Mouse (Mus musculus): Measurements from ENCODE around the gene Fbxl21. TPM values are rescaled to one million over a fixed set of nuclear protein-coding genes. Genes with fewer than 3 reads are reported as not detected.

Gene Fbxl21
- polyA plus RNA-seq, 1 experiment from 2014 or later, result 4.1 TPM

- H3K4me1 ChIP-seq (replicated peaks; ENCODE audit: control insufficient read depth, insufficient read depth, low read length), result no peaks in the 10 kb centered on the region
- WGBS, result 88% methylated on average over 3 of the region's 3 CpGs
- H3K36me3 ChIP-seq (replicated peaks; ENCODE audit: control insufficient read depth, insufficient read depth), result no peaks in the 10 kb centered on the region
- no peaks in the 10 kb centered on the region for H3K9me3 ChIP-seq (ENCODE audit: control insufficient read depth, low read length)
- DNase-seq (ENCODE audit: low spot score) (no peak), ATAC-seq (ENCODE audit: low FRiP score) (no peak)
- no peak overlapping the region for H3K27ac ChIP-seq
- no peaks in the 10 kb centered on the region for H3K27me3 ChIP-seq (ENCODE audit: control insufficient read depth, insufficient read depth, low read length)
- H3K9ac ChIP-seq, result no peak overlapping the region
- H3K4me3 ChIP-seq (replicated peaks; ENCODE audit: low read length), result no peak overlapping the region
- no peak overlapping the region for H3K4me2 ChIP-seq (replicated peaks)
These were observed 22.1 kb upstream of the Fbxl21 start for GRCm38 (mm10) chr13:56500132-56500531.

DNA sequence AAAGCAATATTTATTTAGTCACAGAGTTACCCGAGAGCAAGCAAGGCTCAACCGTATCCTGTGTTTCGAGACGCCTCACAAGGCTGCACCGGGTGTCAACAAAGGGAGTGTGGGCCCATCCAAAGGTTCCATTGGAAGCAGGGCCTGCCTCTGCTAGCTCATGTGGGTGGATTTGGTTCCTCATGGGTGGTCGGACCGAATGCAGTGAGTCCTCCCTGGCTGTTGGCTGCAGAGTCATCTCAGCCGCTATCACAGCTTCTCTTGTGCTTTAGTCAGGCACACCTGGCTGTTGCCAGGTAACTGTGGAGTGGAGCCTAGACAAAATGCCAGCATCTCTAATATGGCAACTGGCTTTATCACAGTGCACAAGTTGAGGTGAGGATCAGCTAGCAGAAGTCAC lies 21.6 kb upstream of the Fbxl21 start:
- 95% methylated on average over 8 of the region's 8 CpGs for WGBS
- Histone ChIP-seq H3K27me3 (ENCODE audit: control insufficient read depth, insufficient read depth, low read length) (no peaks in the 10 kb centered on the region), H3K9ac (no peak overlapping the region), H3K4me2 (replicated peaks) (no peak overlapping the region), H3K4me3 (replicated peaks; ENCODE audit: low read length) (no peak overlapping the region), H3K27ac (no peak overlapping the region), H3K36me3 (replicated peaks; ENCODE audit: control insufficient read depth, insufficient read depth) (no peaks in the 10 kb centered on the region), H3K9me3 (ENCODE audit: control insufficient read depth, low read length) (no peaks in the 10 kb centered on the region), H3K4me1 (replicated peaks; ENCODE audit: control insufficient read depth, insufficient read depth, low read length) (no peaks in the 10 kb centered on the region)
- ATAC-seq (ENCODE audit: low FRiP score) (no peak), DNase-seq (ENCODE audit: low spot score) (no peak)

DNA sequence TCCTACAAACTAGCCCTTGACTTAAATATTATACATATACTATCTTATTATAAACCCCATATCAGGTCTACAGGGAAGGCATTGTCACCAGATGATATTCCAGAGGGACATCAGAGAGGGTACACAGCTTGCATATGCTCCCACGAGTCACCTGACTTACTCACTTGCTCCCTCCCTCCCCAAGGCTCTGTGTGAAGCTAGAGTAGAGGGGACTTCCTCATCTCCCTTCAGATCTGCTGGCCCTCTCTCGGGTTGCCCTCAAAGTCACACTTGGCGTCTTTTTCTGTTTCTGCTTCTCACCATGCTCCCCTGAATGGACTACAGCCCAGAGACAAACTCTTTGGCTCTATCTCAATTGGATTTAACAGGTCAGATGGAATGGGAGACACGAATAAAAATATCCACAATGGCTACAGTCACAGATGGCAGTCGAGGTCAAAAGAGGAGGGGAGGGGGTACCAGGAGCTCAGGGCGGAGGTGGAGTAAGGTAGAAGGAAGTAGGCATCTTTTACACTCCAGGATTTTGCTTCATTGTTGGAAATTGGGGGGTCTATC lies 20.3 kb upstream of the Fbxl21 start:
- DNase-seq (ENCODE audit: low spot score) (no peak), ATAC-seq (ENCODE audit: low FRiP score) (no peak)
- Histone ChIP-seq H3K27me3 (ENCODE audit: control insufficient read depth, insufficient read depth, low read length) (no peaks in the 10 kb centered on the region), H3K27ac (no peak overlapping the region), H3K4me3 (replicated peaks; ENCODE audit: low read length) (no peak overlapping the region), H3K9me3 (ENCODE audit: control insufficient read depth, low read length) (no peaks in the 10 kb centered on the region), H3K4me1 (replicated peaks; ENCODE audit: control insufficient read depth, insufficient read depth, low read length) (no peaks in the 10 kb centered on the region), H3K4me2 (replicated peaks) (no peak overlapping the region), H3K36me3 (replicated peaks; ENCODE audit: control insufficient read depth, insufficient read depth) (no peaks in the 10 kb centered on the region), H3K9ac (no peak overlapping the region)
- WGBS, result 79% methylated on average over 6 of the region's 6 CpGs

- 83% methylated on average over 6 of the region's 6 CpGs for WGBS
- Histone ChIP-seq H3K4me3 (replicated peaks; ENCODE audit: low read length) (no peak overlapping the region), H3K27ac (no peak overlapping the region), H3K4me1 (replicated peaks; ENCODE audit: control insufficient read depth, insufficient read depth, low read length) (no peaks in the 10 kb centered on the region), H3K9me3 (ENCODE audit: control insufficient read depth, low read length) (no peaks in the 10 kb centered on the region), H3K27me3 (ENCODE audit: control insufficient read depth, insufficient read depth, low read length) (no peaks in the 10 kb centered on the region), H3K4me2 (replicated peaks) (no peak overlapping the region), H3K36me3 (replicated peaks; ENCODE audit: control insufficient read depth, insufficient read depth) (no peaks in the 10 kb centered on the region), H3K9ac (no peak overlapping the region)
- ATAC-seq (ENCODE audit: low FRiP score) (no peak), DNase-seq (ENCODE audit: low spot score) (no peak)
These were observed 15.3 kb upstream of the Fbxl21 start for GRCm38 (mm10) chr13:56506871-56507496.

DNA sequence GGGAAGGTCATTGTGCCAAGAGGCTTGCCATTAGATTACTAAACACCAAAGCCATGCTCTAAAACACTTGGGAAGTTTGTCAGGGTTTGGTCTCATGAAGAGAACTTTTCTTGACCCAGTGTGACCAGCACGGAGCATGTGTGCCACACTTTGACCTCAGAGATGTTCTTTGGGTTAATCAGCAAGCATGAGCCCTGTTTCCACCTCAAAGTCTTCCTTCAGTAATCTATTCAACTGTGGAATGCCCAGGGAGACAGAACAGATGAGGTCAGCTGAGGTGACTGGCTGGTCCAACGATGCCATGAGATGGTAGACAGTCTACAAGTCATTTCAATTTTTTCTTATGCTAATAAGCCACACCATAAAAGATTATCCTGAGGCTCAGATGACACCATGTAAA lies 12.5 kb upstream of the Fbxl21 start:
- DNase-seq (ENCODE audit: low spot score) (no peak), ATAC-seq (ENCODE audit: low FRiP score) (no peak)

DNA sequence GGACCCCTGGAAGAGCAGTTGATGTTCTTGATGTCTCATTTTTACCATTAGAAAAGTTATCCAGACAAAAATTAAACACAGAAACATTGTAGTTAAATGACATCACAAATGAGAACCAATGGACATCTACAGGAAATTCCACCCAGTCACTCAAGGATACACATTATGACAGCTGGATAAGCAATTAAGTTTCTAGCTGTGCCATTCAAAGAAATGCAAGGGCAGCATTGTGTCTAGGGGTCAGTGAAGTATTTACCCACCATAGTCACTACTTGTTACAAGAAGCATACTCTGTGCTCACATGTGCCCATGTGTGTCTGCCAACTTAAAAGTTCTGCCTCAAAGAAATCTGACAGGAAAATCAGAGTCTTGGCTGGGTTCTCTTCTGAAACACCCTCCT lies 8.7 kb upstream of the Fbxl21 start:
- ATAC-seq (ENCODE audit: low FRiP score), result no peak
- H3K9ac ChIP-seq, result no peak overlapping the region

More for the DNA sequence above, 12.5 kb upstream of the Fbxl21 start:
- no peaks in the 10 kb centered on the region for H3K27me3 ChIP-seq (ENCODE audit: control insufficient read depth, insufficient read depth, low read length)
- no peak overlapping the region for H3K4me3 ChIP-seq (replicated peaks; ENCODE audit: low read length)
- H3K4me1 ChIP-seq (replicated peaks; ENCODE audit: control insufficient read depth, insufficient read depth, low read length), result no peaks in the 10 kb centered on the region
- no peaks in the 10 kb centered on the region for H3K36me3 ChIP-seq (replicated peaks; ENCODE audit: control insufficient read depth, insufficient read depth)
- H3K9ac ChIP-seq, result no peak overlapping the region
- H3K27ac ChIP-seq, result no peak overlapping the region
- H3K9me3 ChIP-seq (ENCODE audit: control insufficient read depth, low read length), result no peaks in the 10 kb centered on the region
- 81% methylated on average over 2 of the region's 2 CpGs for WGBS
- no peak overlapping the region for H3K4me2 ChIP-seq (replicated peaks)

DNA sequence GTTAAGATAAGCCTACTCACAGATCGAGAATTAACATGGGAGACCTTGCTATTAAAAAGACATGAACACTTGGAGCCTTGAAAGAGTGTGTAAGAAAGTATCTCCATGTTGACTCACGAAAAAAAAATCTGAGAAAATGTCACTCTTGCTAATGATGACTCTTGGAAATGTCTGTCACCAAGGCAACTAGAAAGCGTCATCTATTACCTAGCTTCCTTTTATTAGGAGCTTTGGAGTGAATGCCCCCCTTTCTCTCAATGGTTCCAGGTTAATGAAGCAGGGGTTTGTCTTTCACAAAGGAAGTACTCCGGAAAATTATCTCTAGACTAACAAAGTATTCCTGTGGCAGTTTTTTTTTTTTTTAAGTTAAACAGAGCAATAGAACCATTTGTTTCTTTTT lies 6.0 kb upstream of the Fbxl21 start:
- WGBS, result 57% methylated on average over 4 of the region's 4 CpGs
- ATAC-seq (ENCODE audit: low FRiP score), result no peak
- Histone ChIP-seq H3K36me3 (replicated peaks; ENCODE audit: control insufficient read depth, insufficient read depth) (no peaks in the 10 kb centered on the region), H3K9me3 (ENCODE audit: control insufficient read depth, low read length) (no peaks in the 10 kb centered on the region), H3K9ac (no peak overlapping the region), H3K4me3 (replicated peaks; ENCODE audit: low read length) (no peak overlapping the region), H3K4me1 (replicated peaks; ENCODE audit: control insufficient read depth, insufficient read depth, low read length) (no peaks in the 10 kb centered on the region), H3K27ac (no peak overlapping the region), H3K4me2 (replicated peaks) (no peak overlapping the region), H3K27me3 (ENCODE audit: control insufficient read depth, insufficient read depth, low read length) (no peaks in the 10 kb centered on the region)
- no peak for DNase-seq (ENCODE audit: low spot score)

More for the DNA sequence above, 8.7 kb upstream of the Fbxl21 start:
- no peak for DNase-seq (ENCODE audit: low spot score)
- H3K4me1 ChIP-seq (replicated peaks; ENCODE audit: control insufficient read depth, insufficient read depth, low read length), result no peaks in the 10 kb centered on the region
- H3K4me2 ChIP-seq (replicated peaks), result no peak overlapping the region
- no peaks in the 10 kb centered on the region for H3K36me3 ChIP-seq (replicated peaks; ENCODE audit: control insufficient read depth, insufficient read depth)
- H3K4me3 ChIP-seq (replicated peaks; ENCODE audit: low read length), result no peak overlapping the region
- no peaks in the 10 kb centered on the region for H3K27me3 ChIP-seq (ENCODE audit: control insufficient read depth, insufficient read depth, low read length)
- H3K27ac ChIP-seq, result no peak overlapping the region
- H3K9me3 ChIP-seq (ENCODE audit: control insufficient read depth, low read length), result no peaks in the 10 kb centered on the region

GRCm38 (mm10) chr13:56516816-56517215 lies 5.5 kb upstream of the Fbxl21 start:
- H3K9me3 ChIP-seq (ENCODE audit: control insufficient read depth, low read length), result no peaks in the 10 kb centered on the region
- DNase-seq (ENCODE audit: low spot score), result no peak
- 55% methylated on average over 7 of the region's 7 CpGs for WGBS
- H3K9ac ChIP-seq, result no peak overlapping the region
- no peak overlapping the region for H3K4me2 ChIP-seq (replicated peaks)
- no peaks in the 10 kb centered on the region for H3K27me3 ChIP-seq (ENCODE audit: control insufficient read depth, insufficient read depth, low read length)
- no peak overlapping the region for H3K27ac ChIP-seq
- no peaks in the 10 kb centered on the region for H3K4me1 ChIP-seq (replicated peaks; ENCODE audit: control insufficient read depth, insufficient read depth, low read length)
- H3K36me3 ChIP-seq (replicated peaks; ENCODE audit: control insufficient read depth, insufficient read depth), result no peaks in the 10 kb centered on the region
- no peak overlapping the region for H3K4me3 ChIP-seq (replicated peaks; ENCODE audit: low read length)
- ATAC-seq (ENCODE audit: low FRiP score), result no peak

- no peaks in the 10 kb centered on the region for H3K4me1 ChIP-seq (replicated peaks; ENCODE audit: control insufficient read depth, insufficient read depth, low read length)
- 6% methylated on average over 8 of the region's 8 CpGs for WGBS
- H3K9me3 ChIP-seq (ENCODE audit: control insufficient read depth, low read length), result no peaks in the 10 kb centered on the region
- H3K27ac ChIP-seq, result no peak overlapping the region
- H3K4me2 ChIP-seq (replicated peaks), result peak overlapping the region; percentile 94
- DNase-seq (ENCODE audit: low spot score) (no peak), ATAC-seq (ENCODE audit: low FRiP score) (no peak)
- no peaks in the 10 kb centered on the region for H3K36me3 ChIP-seq (replicated peaks; ENCODE audit: control insufficient read depth, insufficient read depth)
- no peaks in the 10 kb centered on the region for H3K27me3 ChIP-seq (ENCODE audit: control insufficient read depth, insufficient read depth, low read length)
- peak overlapping the region; percentile 71 for H3K4me3 ChIP-seq (replicated peaks; ENCODE audit: low read length)
- peak overlapping the region; percentile 71 for H3K9ac ChIP-seq
These were observed 522 bp downstream of the Fbxl21 start for GRCm38 (mm10) chr13:56522821-56523167.

DNA sequence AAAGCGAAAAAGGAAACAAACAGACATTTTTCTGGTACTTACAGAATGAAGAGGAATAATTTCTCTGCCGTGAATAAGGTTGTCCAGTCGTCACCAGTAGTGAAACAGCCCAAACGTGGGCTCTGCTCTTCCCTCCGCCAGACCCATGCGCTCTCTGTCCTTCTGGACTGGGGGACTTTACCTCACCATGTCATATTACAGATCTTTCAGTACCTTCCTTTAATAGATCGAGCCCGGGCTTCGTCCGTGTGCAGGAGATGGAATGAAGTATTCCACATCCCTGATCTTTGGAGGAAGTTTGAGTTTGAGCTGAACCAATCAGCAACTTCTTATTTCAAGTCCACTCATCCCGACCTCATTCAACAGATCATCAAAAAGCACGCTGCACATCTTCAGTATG lies 4.6 kb downstream of the Fbxl21 start:
- no peaks in the 10 kb centered on the region for H3K36me3 ChIP-seq (replicated peaks; ENCODE audit: control insufficient read depth, insufficient read depth)
- no peak overlapping the region for H3K9ac ChIP-seq
- H3K4me3 ChIP-seq (replicated peaks; ENCODE audit: low read length), result no peak overlapping the region
- no peaks in the 10 kb centered on the region for H3K27me3 ChIP-seq (ENCODE audit: control insufficient read depth, insufficient read depth, low read length)
- H3K4me1 ChIP-seq (replicated peaks; ENCODE audit: control insufficient read depth, insufficient read depth, low read length), result no peaks in the 10 kb centered on the region
- H3K9me3 ChIP-seq (ENCODE audit: control insufficient read depth, low read length), result no peaks in the 10 kb centered on the region
- H3K27ac ChIP-seq, result no peak overlapping the region
- DNase-seq (ENCODE audit: low spot score) (no peak), ATAC-seq (ENCODE audit: low FRiP score) (no peak)
- H3K4me2 ChIP-seq (replicated peaks), result no peak overlapping the region
- WGBS, result 89% methylated on average over 12 of the region's 12 CpGs

Data from hindbrain, embryonic 14.5 days (tissue).